Mouse (Mus musculus) limb, embryonic 11.5 days (tissue): ENCODE results near the gene Syvn1. TPM values are rescaled to one million over a fixed set of nuclear protein-coding genes. Genes with fewer than 3 reads are reported as not detected.

Experiments used
- ATAC-seq: fragments of 200-750 bp; cut with Nextera tagmentation; 2 replicates; pipeline ENCODE4 v1.8.0; 2017; ENCODE audit warnings: low read depth; ENCODE audit not compliant: insufficient number of reproducible peaks, low FRiP score, low TSS enrichment
- DNase-seq: peaks from one replicate; pipeline ENCODE4 v3.0.0-alpha.2; 2015; ENCODE audit warnings: low spot score
- H3K27ac ChIP-seq: fragments of 300-500 bp; sonication (generic); replicated peaks from 2 replicates; pipeline ENCODE4 v1.5.1; 2014; ENCODE audit warnings: low read depth, mild to moderate bottlenecking, low read length
- H3K27me3 ChIP-seq: fragments of 300-500 bp; sonication (generic); 2 replicates; pipeline ENCODE4 v1.6.1; 2014; ENCODE audit warnings: mild to moderate bottlenecking, low read length, mixed read lengths; ENCODE audit not compliant: control insufficient read depth, insufficient read depth
- H3K36me3 ChIP-seq: fragments of 300-500 bp; sonication (generic); 2 replicates; pipeline ENCODE4 v1.6.1; 2014; ENCODE audit warnings: mild to moderate bottlenecking, low read length, moderate library complexity, mixed read lengths; ENCODE audit not compliant: control insufficient read depth, insufficient read depth
- H3K4me1 ChIP-seq: fragments of 300-500 bp; sonication (generic); 2 replicates; pipeline ENCODE4 v1.6.1; 2014; ENCODE audit warnings: low read length, mixed read lengths; ENCODE audit not compliant: control insufficient read depth, insufficient read depth
- H3K4me2 ChIP-seq: fragments of 300-500 bp; sonication (generic); 2 replicates; pipeline ENCODE4 v1.6.1; 2014; ENCODE audit warnings: low read depth, mild to moderate bottlenecking, moderate library complexity; ENCODE audit not compliant: severe bottlenecking
- H3K4me3 ChIP-seq: fragments of 300-500 bp; sonication (generic); 2 replicates; pipeline ENCODE4 v1.5.1; 2014; ENCODE audit warnings: low read depth, low read length
- H3K9ac ChIP-seq: fragments of 300-500 bp; sonication (generic); 2 replicates; pipeline ENCODE4 v1.6.1; 2014; ENCODE audit warnings: mild to moderate bottlenecking, low read length
- H3K9me3 ChIP-seq: fragments of 300-500 bp; sonication (generic); 2 replicates; pipeline ENCODE4 v1.6.1; 2016; ENCODE audit warnings: low read length; ENCODE audit not compliant: control insufficient read depth
- WGBS: fragments of 180-500 bp; shearing (Covaris S2); extraction: QIAGEN DNeasy Blood & Tissue Kit; methylation state at CpG from one replicate; pipeline ENCODE4 v1.1.7; 2014; 5-methylcytosine and 5-hydroxymethylcytosine counted together
- polyA plus RNA-seq: library from polyadenylated mRNA; unstranded; fragments of >200 nt; fragmentation: Nextera tagmentation; extraction: Ambion mirVana; gene quantifications from 2 replicates; pipeline ENCODE4 v1.2.1, GENCODE M21; 2014

Syvn1 gene
- polyA plus RNA-seq, result 30.3 and 32.2 TPM in 2 replicates

DNA sequence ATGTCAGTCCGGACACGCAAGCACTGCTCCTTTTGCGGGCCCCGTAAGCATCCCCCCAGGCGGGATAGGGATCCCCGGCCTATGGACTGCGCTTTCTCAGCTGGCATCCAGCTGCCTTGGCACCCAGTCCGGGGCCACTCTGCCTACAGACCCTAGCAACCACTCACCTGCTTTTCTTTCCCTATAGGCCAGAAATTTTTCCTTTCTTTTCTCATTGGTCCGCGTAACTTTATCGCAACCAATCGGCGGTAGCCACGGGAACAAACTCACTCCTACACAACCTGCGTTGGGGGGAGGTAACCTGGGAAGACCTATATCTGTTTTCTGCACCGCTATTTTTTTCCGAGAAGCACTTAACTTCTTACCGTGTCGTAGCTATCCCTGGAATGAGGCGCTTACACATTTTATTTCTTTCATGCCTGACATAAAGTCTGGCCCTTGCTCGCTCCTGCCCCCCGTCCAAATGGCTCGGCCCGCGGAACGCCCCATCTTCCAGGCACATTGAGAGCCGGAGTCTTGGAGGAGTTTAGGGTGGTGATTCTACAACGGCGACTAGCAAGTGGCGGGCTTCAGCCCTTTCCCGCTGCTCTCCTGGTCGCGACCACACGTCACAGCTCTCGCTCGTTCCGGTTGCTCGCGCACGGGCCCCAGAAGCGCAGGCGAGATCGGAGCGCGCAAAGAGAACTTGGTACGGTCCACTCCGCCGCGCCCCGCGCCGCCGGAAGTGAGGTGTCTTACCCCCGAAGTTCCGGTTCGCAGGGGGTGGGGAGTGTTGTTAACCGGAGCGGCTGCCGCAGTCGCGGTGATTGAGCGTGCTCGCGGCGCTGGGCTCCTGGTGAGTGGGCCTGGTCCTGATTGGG lies at the start of gene Syvn1:
Gene Syvn1, plus strand, starts transcription at position 283 of the 860 bp plus-strand sequence.
- Histone ChIP-seq H3K4me2 (peak within 1 kb of the TSS; percentile 96), H3K4me1 (peaks cover 8% of the 10 kb centered on the region), H3K27me3 (no peaks in the 10 kb centered on the region), H3K27ac (peak within 1 kb of the TSS; percentile 97), H3K9ac (peak within 1 kb of the TSS; percentile 92), H3K4me3 (peak within 1 kb of the TSS; percentile 93), H3K9me3 (no peaks in the 10 kb centered on the region), H3K36me3 (peaks cover 24% of the 10 kb centered on the region)
- ATAC-seq (peak; percentile 89), DNase-seq (peak; percentile 92)
- under 1% methylated on average over 65 of the region's 65 CpGs for whole genome bisulfite sequencing

DNA sequence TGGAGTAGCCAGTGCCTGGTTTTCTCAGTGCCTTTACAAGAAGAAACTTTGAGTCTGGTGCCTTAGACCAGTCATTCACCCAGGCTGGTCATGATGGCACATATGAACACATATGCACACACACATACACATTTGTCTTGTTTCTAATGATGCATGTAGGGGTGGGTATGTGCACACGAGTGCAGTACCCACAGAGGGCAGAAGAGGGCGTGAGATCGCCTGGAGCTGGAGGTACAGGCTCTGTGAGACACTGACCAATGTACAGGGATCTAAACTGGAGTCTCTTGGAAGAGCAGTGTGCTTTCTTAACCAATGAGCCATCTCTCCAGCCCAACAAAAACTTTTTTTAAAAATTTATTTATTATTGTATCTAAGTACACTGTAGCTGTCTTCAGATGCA lies 48.2 kb upstream of the Syvn1 start:
- DNase-seq, result no peak
- H3K9ac ChIP-seq, result no peak overlapping the region
- H3K4me1 ChIP-seq, result no peaks in the 10 kb centered on the region
- H3K27ac ChIP-seq, result no peak overlapping the region
- no peak overlapping the region for H3K4me3 ChIP-seq
- 86% methylated on average over 3 of the region's 3 CpGs for WGBS
- no peaks in the 10 kb centered on the region for H3K9me3 ChIP-seq
- no peaks in the 10 kb centered on the region for H3K27me3 ChIP-seq
- H3K36me3 ChIP-seq, result no peaks in the 10 kb centered on the region
- H3K4me2 ChIP-seq, result no peak overlapping the region
- ATAC-seq, result no peak

DNA sequence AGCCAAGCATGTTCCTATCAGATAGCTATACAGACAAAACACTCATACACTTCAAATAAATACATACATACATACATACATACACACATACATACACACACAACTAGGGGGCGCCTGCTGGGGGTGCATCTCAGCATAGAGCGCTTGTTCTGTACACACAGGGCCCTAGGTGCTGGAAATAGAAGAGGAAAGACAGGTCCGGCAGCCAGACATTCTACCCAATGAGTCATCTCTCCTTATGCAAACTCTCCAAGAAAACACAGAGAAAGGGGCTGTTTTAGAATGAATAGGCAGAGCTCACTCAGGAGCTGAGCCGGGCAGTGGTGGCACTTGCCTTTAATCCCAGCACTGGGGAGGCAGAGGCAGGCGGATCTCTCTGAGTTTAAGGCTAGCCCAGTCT lies 46.4 kb upstream of the Syvn1 start:
- DNase-seq, result no peak

DNA sequence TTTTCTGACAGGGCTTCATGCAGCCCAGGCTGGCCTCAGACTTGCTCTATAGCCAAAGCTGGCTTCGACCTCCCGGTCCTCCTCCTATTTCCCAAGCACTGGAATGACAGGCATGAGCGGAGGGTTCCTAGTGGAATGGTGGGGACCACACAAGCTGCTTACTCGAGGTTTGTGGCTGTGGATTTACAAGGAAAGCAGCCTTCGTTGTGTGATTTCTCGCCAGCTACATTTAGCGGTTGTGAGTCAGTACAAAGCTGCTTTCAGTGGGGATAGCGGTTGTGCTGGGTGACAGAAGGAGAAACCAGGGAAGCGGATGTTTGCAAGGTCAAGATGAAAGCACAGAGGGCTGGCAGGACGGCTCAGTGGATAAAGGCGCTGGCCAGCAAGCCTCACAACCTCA lies 40.8 kb upstream of the Syvn1 start:
- H3K4me2 ChIP-seq, result no peak overlapping the region
- H3K27ac ChIP-seq, result no peak overlapping the region
- H3K4me1 ChIP-seq, result no peaks in the 10 kb centered on the region; the same call in 1 of the 2 replicates
- DNase-seq (no peak), ATAC-seq (no peak)
- no peak overlapping the region for H3K4me3 ChIP-seq
- 74% methylated on average over 11 of the region's 11 CpGs for WGBS
- no peaks in the 10 kb centered on the region for H3K27me3 ChIP-seq
- H3K9ac ChIP-seq, result no peak overlapping the region
- H3K36me3 ChIP-seq, result no peaks in the 10 kb centered on the region
- H3K9me3 ChIP-seq, result no peaks in the 10 kb centered on the region

More for the DNA sequence above, 46.4 kb upstream of the Syvn1 start:
- H3K27me3 ChIP-seq, result no peaks in the 10 kb centered on the region
- no peak for ATAC-seq
- H3K27ac ChIP-seq, result no peak overlapping the region
- no peak overlapping the region for H3K9ac ChIP-seq
- no peak overlapping the region for H3K4me3 ChIP-seq
- no peaks in the 10 kb centered on the region for H3K36me3 ChIP-seq
- no peaks in the 10 kb centered on the region for H3K9me3 ChIP-seq
- H3K4me2 ChIP-seq, result no peak overlapping the region
- 77% methylated on average over 5 of the region's 5 CpGs for WGBS
- H3K4me1 ChIP-seq, result no peaks in the 10 kb centered on the region

DNA sequence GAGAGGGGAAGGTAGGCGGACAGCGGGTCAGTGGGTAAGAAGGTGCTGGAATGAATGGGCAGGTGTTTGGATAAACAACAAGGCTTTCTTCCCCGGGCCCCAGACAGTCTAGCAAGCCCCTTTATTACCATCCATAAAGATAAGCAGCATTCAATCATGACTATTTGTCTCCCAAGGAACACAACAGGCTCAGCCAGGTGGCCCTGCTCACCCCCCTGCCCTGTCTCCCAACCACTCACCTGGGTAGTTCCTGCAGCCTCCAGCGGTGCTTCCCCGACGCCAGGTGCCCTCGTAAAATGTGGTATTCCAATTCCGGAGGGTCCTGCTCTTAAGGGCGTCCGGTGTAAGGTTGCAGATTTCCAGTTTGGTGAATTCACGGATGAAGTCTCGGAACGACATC lies 39.4 kb upstream of the Syvn1 start:
- Histone ChIP-seq H3K4me2 (no peak overlapping the region), H3K9ac (no peak overlapping the region), H3K4me3 (no peak overlapping the region), H3K4me1 (no peaks in the 10 kb centered on the region; the same call in 1 of the 2 replicates), H3K36me3 (no peaks in the 10 kb centered on the region), H3K27ac (no peak overlapping the region), H3K27me3 (no peaks in the 10 kb centered on the region), H3K9me3 (no peaks in the 10 kb centered on the region)
- 55% methylated on average over 13 of the region's 13 CpGs for WGBS
- ATAC-seq (no peak), DNase-seq (no peak)

DNA sequence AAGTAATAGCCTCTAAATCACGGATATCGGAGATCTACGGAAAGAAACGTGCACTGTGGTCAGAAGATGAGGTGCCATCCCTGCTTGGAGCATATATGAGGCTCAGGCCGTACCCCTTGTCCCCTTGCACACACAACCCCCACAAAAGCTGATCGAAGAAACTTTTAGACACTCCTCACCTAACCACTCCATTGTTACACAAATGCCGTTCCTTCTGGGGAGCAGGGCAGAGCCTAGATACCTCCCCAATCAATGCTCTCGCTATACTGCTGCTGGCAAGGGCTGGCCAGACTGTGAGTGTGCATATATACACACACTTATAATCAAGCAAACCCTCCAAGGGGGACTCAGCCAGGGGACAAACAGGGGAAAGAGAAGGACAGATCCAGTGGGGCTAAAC lies 37.2 kb upstream of the Syvn1 start:
- no peak overlapping the region for H3K4me2 ChIP-seq
- no peak overlapping the region for H3K9ac ChIP-seq
- no peaks in the 10 kb centered on the region for H3K27me3 ChIP-seq
- no peaks in the 10 kb centered on the region; the same call in 1 of the 2 replicates for H3K4me1 ChIP-seq
- no peak overlapping the region for H3K4me3 ChIP-seq
- 77% methylated on average over 8 of the region's 8 CpGs for WGBS
- DNase-seq (no peak), ATAC-seq (no peak)
- no peaks in the 10 kb centered on the region for H3K36me3 ChIP-seq
- no peak overlapping the region for H3K27ac ChIP-seq
- no peaks in the 10 kb centered on the region for H3K9me3 ChIP-seq

DNA sequence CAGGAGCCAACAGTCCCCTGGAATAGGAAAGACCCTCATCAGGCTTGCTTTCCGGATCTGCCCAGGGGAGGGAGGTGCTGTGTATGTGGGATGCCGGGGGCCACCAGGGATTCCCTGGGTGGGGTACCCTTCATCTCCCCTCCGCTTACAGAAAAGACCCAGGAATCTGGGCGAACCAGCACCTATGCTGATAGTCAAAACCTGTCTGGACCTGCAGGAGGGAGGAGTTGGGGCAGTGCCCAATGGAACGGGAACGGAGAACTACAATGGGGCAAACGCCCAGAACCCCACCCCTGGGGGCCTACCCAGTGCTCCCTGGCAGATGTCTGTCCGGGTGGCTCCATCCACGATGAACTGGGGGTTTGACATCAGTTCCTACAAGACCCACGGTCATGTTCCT lies 32.7 kb upstream of the Syvn1 start:
- no peaks in the 10 kb centered on the region for H3K36me3 ChIP-seq
- H3K9ac ChIP-seq, result no peak overlapping the region
- H3K4me1 ChIP-seq, result peaks cover 4% of the 10 kb centered on the region; the same call in 1 of the 2 replicates
- no peak for DNase-seq
- no peaks in the 10 kb centered on the region for H3K9me3 ChIP-seq
- no peak for ATAC-seq
- no peak overlapping the region for H3K27ac ChIP-seq
- H3K4me2 ChIP-seq, result no peak overlapping the region
- H3K4me3 ChIP-seq, result no peak overlapping the region
- WGBS, result 84% methylated on average over 10 of the region's 10 CpGs
- peaks cover 8% of the 10 kb centered on the region; the same call in 1 of the 2 replicates for H3K27me3 ChIP-seq

DNA sequence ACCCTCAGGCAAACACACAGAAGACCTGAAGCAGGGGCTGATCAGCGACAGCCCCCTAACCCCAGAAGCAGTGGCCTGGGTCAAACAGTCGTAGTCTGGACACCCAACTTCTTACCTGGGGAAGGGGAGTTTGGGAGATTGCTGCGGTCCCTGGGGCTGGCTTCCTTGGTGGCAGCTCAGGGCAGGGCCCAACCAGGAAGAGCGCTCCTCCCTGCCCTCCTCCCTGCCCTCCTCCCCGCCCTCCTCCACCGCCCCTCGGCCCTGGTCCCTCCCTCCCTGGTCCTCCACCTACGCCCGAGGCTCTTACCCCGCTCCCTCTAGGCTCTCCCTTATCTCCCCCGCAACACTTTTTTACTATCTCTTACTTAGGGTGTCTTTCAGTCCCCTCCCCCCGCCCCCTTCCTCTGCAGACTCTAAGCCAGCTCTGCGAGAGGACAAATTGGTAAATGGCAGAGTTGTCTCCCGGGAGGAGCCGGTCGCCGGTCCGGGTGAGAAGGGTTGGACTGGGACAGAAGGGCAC lies 31.3 kb upstream of the Syvn1 start:
- Histone ChIP-seq H3K4me1 (peaks cover 4% of the 10 kb centered on the region; the same call in 1 of the 2 replicates), H3K4me2 (peak overlapping the region; percentile 85), H3K27me3 (peaks cover 8% of the 10 kb centered on the region; the same call in 1 of the 2 replicates), H3K9ac (peak overlapping the region; percentile 63), H3K4me3 (peak overlapping the region; percentile 42), H3K36me3 (no peaks in the 10 kb centered on the region), H3K9me3 (no peaks in the 10 kb centered on the region), H3K27ac (no peak overlapping the region)
- DNase-seq (peak; percentile 48), ATAC-seq (peak; percentile 23)
- 2% methylated on average over 16 of the region's 18 CpGs for WGBS
